Mouse (Mus musculus): Measurements from ENCODE around the gene Gpr149.

The Gpr149 gene

GRCm38 (mm10) chr3:62604973-62605372 lies at the start of gene Gpr149:
TSS of gene Gpr149 (minus strand) at chr3:62605140.
- no peak for DNase-seq (ENCODE audit: low read depth, low spot score)

DNA sequence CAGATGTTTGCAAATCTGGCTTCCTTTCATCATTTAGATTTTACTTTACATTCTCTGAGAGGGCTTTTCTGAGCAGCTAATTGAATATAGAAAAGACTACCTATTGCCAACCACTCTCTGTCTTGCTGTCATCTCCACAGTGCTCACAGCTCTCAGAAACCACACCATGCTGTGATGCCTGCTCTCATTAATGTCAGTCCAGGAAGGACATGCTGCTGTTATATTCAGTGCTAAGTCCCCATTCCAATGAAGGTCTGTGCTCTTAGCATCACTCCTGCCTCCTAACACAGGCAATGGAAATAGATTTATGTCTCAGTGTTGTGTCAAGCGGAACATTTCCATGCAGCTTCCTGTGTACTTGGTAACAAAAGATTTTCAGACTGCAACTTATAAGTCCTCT lies 45.6 kb upstream of the Gpr149 start:
- no peak for DNase-seq (ENCODE audit: low read depth, low spot score)

GRCm38 (mm10) chr3:62610861-62611260 lies 5.9 kb upstream of the Gpr149 start:
- no peak for DNase-seq (ENCODE audit: low read depth, low spot score)

DNA sequence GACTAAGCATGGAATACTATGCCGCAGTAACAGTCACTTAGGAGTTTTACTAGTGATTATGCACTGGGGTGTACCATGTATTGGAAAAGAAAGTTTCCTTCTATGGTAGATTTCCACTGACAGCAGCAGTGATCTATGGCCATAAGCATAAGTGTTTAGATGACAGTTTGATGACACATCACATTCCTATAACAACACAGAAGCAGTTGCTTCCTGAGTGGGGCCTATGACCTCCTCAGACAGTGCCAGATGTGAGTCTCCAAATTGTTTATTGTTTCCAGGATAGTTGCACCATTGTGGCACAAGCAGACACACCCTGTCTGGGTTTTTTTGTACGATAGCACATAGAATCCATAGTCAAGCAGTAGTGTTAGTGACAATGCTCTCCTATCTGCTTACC lies 991 bp upstream of the Gpr149 start:
- DNase-seq (ENCODE audit: low read depth, low spot score), result no peak

GRCm38 (mm10) chr3:62604047-62604391 lies 921 bp downstream of the Gpr149 start:
- DNase-seq (ENCODE audit: low read depth, low spot score), result no peak

- DNase-seq (ENCODE audit: low read depth, low spot score), result no peak
These were observed 1.5 kb downstream of the Gpr149 start for GRCm38 (mm10) chr3:62603231-62604046.

- no peak for DNase-seq (ENCODE audit: low read depth, low spot score)
These were observed 2.5 kb downstream of the Gpr149 start for GRCm38 (mm10) chr3:62602466-62602865.

DNA sequence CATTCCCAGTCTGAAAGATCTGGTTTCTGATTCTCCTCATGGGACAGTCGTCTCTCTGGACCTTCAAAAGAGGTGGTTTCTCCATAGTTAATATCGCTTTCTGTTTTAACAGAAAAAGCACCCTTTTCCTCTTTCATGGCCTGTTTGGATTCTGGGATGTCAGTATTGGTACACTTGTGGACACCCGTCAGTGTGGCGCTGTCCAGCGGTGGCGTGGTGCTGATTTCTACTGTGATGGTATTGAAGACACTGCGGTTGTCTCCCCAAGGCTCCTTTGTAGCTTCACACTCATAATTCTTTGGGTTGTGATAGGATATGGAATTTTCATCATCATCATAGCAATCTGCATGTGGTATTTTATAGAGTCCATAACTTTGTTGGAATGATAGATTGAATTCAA lies 10.1 kb downstream of the Gpr149 start:
- DNase-seq (ENCODE audit: low read depth, low spot score), result peak; percentile 37

- no peak for DNase-seq (ENCODE audit: low read depth, low spot score)
These were observed 19.9 kb downstream of the Gpr149 start for GRCm38 (mm10) chr3:62585072-62585471.

DNA sequence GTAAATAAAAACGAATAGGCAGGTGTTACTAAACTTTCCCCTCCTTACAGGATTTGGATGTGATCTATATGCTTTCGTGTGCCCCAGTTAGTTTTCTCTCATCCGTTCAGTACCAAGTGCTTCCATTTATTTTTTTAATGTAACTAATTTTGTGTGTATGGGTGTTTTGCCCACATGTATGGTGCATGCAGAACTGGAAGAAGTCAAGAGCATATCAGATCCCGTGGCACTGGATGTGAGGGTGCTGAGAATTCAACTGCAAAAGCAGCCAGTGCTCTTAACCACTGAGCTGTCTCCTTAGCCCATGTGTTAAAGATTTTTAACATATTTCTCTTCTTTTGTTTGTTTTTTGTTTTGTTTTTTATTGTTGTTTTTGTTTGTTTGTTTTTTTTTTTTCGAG lies 77.3 kb downstream of the Gpr149 start:
- DNase-seq (ENCODE audit: low read depth, low spot score), result no peak

DNA sequence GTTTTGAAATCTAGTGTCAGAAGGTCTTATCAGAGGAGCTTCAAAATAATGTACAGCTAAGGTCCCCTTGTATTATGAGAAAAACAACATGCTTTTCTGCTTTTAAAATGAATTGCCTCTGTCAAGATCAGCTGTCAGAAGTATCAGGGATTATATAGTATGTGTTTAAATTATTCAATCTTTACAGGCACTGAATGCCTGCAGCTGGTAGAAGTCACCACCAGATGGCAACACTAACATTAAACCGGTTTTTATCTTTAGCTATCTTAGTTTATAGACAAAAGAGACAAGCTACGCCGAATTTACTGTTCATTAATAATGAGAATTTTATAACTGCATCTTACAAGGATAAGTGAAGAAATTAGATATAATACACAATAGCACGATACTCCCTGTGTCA lies 77.8 kb downstream of the Gpr149 start:
- DNase-seq (ENCODE audit: low read depth, low spot score), result no peak

- no peak for DNase-seq (ENCODE audit: low read depth, low spot score)
These were observed 97.7 kb downstream of the Gpr149 start for GRCm38 (mm10) chr3:62507206-62507647.

DNA sequence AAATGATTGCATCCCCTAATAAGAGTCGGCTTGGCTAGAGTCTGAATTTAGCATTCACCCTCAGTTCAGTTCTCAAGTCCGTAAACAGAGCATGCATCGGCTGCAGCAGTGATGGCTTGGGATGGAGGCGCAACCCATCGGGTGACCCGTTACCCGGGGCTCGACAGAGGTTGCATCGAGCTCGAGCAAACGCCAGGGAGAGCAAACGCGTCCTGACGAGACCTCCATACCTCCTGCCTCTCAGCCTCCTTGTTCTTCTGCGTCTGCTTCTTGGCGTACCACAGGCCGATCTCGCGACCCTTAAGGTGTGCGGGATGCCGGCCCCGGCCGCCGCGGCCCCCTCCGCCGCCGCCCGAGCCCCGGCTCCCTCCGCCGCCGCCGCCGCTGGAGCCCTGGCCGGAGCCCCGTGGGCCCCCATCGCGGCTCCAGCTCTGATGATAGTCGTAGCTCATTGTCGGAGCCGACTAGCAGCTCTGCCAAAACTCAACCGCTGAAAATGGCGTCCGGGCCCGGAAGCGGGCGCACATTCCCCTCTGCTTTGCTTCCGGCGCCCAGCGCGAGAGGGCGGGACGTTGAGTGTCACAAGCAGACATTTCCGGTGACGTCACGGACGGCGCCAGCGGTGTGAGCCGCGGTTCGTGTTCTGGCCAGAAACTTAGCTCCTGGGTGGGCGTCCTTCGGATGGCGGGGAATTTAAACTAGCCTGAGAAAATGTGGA lies 98.3 kb downstream of the Gpr149 start, which contains the start of gene Dhx36:
TSS of gene Dhx36 (minus strand) at position 517 of the 718 bp plus-strand sequence.
- peak; percentile 96 for DNase-seq (ENCODE audit: low read depth, low spot score)

DNA sequence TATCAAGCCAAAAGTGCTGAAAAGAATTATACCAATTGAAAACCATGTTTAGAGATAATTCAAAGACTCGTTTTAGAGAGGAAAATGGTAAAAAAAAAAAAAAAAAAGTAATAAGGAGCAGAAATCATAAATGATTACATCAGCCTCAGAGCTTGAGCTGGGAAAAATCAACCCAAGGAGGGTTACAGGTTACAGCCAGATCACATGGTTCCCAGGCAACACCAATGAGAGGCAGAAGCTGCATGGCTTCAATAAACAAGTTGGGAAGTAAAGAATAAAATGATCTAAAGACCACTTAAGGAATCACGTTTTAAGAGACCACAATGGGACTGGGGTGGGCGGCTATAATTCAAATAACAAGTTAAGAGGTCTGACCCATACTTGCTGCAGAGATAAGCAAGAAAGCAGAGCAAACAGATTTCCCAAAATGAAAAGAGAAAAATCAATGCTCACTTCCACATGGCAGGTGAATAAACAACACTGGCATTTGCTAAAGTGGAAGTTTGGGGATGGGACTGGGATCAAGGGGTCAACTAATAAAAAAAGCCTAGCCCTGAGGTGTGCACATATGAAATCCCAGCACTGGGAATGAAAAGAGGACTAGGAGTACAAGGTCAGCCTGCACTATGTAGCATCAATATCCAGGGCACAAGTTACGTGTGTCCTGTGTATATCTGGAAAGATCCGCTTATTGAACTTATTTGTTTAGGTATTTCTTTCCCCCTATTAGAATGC lies 99.6 kb downstream of the Gpr149 start:
- DNase-seq (ENCODE audit: low read depth, low spot score), result no peak

DNA sequence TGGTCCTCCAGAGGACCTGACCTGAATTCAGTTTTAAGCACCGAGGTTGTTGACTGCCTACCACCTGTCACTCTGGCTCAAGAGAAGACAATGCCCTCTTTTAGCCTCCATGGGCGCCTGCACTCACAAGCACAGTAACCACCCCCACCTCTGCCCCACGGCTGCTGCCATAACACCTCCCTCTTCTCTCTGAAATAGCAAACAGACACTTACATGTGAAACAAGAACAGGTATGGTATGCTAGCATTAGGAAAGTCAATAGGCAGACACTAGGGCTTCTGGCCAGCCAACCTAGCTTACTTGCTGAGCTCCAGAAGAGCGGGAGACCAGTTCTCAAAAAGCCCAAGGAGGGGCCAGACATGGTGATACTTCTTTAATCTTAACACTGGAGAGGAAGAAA lies 105.6 kb downstream of the Gpr149 start:
- DNase-seq (ENCODE audit: low read depth, low spot score), result no peak

GRCm38 (mm10) chr3:62492568-62492967 lies 112.4 kb downstream of the Gpr149 start:
- no peak for DNase-seq (ENCODE audit: low read depth, low spot score)

GRCm38 (mm10) chr3:62484340-62484739 lies 120.6 kb downstream of the Gpr149 start:
- DNase-seq (ENCODE audit: low read depth, low spot score), result no peak
